Mouse (Mus musculus) bone marrow, adult 2 months (tissue): Measurements from ENCODE around the gene Dnah7a.

ENCODE experiments used
- CTCF ChIP-seq: fragments of 200-500 bp; IDR thresholded peaks from 2 replicates; pipeline ENCODE4 v1.5.1; 2011; ENCODE audit warnings: low read length, control low read depth; ENCODE audit not compliant: control insufficient read depth, insufficient read depth
- POLR2A ChIP-seq: fragments of 200-500 bp; IDR thresholded peaks from 2 replicates; pipeline ENCODE4 v1.6.1; 2011; ENCODE audit warnings: low read depth, mild to moderate bottlenecking, control low read depth, low read length, borderline replicate concordance; ENCODE audit not compliant: control insufficient read depth

DNA sequence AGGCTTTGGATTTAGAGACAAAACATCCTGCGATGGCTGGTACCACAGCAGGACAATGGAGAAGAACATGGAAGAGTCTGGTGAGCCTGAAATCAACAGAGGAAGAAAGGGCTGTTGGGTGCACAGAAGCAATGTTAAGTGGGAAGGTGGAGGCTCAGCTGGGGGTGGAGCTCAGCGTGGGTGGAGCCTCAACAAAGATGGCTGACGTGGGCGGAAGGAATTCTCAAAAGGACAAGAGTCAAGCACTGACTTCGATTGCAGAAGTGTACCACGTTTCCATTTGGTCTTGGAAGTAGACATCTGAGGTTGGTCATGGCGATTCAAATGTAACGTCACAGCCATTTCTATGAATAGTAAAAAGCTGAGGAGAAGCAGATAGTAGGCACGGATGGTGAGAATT lies 4.5 kb upstream of the Dnah7a start:
- no peak for TF ChIP-seq CTCF
- no peak for TF ChIP-seq POLR2A
